Mouse (Mus musculus) forebrain, embryonic 16.5 days (tissue): Measurements from ENCODE around the gene Calm5. TPM values are rescaled to one million over a fixed set of nuclear protein-coding genes. Genes with fewer than 3 reads are reported as not detected.
"Not testable (repeated sequence)": the region's sequence is repeated elsewhere in the genome, so short reads cannot be mapped to it uniquely, and the experiment has no call there.

Experiments used
- ATAC-seq: fragments of 200-750 bp; cut with Nextera tagmentation; 2 replicates; pipeline ENCODE4 v1.8.0; 2017; ENCODE audit warnings: mild to moderate bottlenecking, moderate library complexity
- H3K27ac ChIP-seq: fragments of 300-500 bp; sonication (generic); 2 replicates; pipeline ENCODE4 v1.5.1; 2014; ENCODE audit warnings: low read length, control low read depth
- H3K27me3 ChIP-seq: fragments of 300-500 bp; sonication (generic); replicated peaks from 2 replicates; pipeline ENCODE4 v1.6.1; 2014; ENCODE audit warnings: low read length; ENCODE audit not compliant: control insufficient read depth, insufficient read depth
- H3K36me3 ChIP-seq: fragments of 300-500 bp; sonication (generic); 2 replicates; pipeline ENCODE4 v1.6.1; 2014; ENCODE audit not compliant: control insufficient read depth, insufficient read depth
- H3K4me1 ChIP-seq: fragments of 300-500 bp; sonication (generic); replicated peaks from 2 replicates; pipeline ENCODE4 v1.6.1; 2014; ENCODE audit warnings: low read length; ENCODE audit not compliant: control insufficient read depth, insufficient read depth
- H3K4me2 ChIP-seq: fragments of 300-500 bp; sonication (generic); 2 replicates; pipeline ENCODE4 v1.6.1; 2014; ENCODE audit warnings: mild to moderate bottlenecking, low read length, control low read depth
- H3K4me3 ChIP-seq: fragments of 300-500 bp; sonication (generic); replicated peaks from 2 replicates; pipeline ENCODE4 v1.5.1; 2014; ENCODE audit warnings: mild to moderate bottlenecking, low read length, control low read depth
- H3K9ac ChIP-seq: fragments of 300-500 bp; sonication (generic); replicated peaks from 2 replicates; pipeline ENCODE4 v1.6.1; 2014; ENCODE audit warnings: low read depth, low read length, control low read depth
- H3K9me3 ChIP-seq: fragments of 300-500 bp; sonication (generic); 2 replicates; pipeline ENCODE4 v1.6.1; 2016; ENCODE audit warnings: low read length; ENCODE audit not compliant: control insufficient read depth
- WGBS: fragments of 180-500 bp; shearing (Covaris S2); extraction: QIAGEN DNeasy Blood & Tissue Kit; methylation state at CpG from one replicate; pipeline ENCODE4 v1.1.7; 2014; 5-methylcytosine and 5-hydroxymethylcytosine counted together
- polyA plus RNA-seq: library from polyadenylated mRNA; unstranded; fragments of >200 nt; fragmentation: Nextera tagmentation; extraction: Ambion mirVana; gene quantifications from 2 replicates; pipeline ENCODE4 v1.2.1, GENCODE M21; 2015

Calm5 gene
- polyA plus RNA-seq, 1 experiment from 2014 or later, result not detected

DNA sequence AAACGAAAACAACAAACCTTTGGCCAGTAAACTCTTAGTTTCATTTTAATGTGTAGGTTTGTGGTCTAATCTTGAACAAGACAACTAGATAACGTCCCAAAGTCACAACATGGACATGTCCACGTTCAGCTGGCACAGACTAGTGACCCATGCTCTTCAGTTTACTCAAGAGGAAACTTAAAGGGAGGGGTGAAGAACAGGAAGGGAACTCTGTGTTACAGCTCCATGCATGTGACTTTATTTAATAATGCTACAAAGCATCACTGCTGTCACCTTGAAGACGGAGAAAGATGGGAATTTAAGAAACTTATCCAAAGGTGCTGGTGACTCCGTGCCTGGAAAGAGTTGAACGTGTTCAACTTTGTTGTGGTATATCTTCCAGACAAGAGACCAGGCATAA lies 42.1 kb downstream of the Calm5 start:
- Histone ChIP-seq H3K27me3 (no peaks in the 10 kb centered on the region), H3K9me3 (no peaks in the 10 kb centered on the region), H3K4me2 (no peak overlapping the region), H3K4me1 (peaks cover 3% of the 10 kb centered on the region; the same call in 1 of the 2 replicates), H3K9ac (no peak overlapping the region), H3K4me3 (no peak overlapping the region), H3K27ac (no peak overlapping the region), H3K36me3 (no peaks in the 10 kb centered on the region)
- WGBS, result 95% methylated on average over 6 of the region's 6 CpGs
- ATAC-seq, result no peak

GRCm38 (mm10) chr13:3896913-3897312 lies 42.9 kb downstream of the Calm5 start:
- Histone ChIP-seq H3K36me3 (no peaks in the 10 kb centered on the region), H3K9me3 (no peaks in the 10 kb centered on the region), H3K27me3 (no peaks in the 10 kb centered on the region), H3K4me3 (no peak overlapping the region), H3K9ac (no peak overlapping the region), H3K27ac (no peak overlapping the region), H3K4me1 (peaks cover 3% of the 10 kb centered on the region; the same call in 1 of the 2 replicates), H3K4me2 (no peak overlapping the region)
- WGBS, result 31% methylated on average over 5 of the region's 5 CpGs
- ATAC-seq, result no peak

- H3K36me3 ChIP-seq, H3K4me1 ChIP-seq, H3K4me2 ChIP-seq, ATAC-seq, H3K27ac ChIP-seq, H3K4me3 ChIP-seq, H3K27me3 ChIP-seq, H3K9me3 ChIP-seq, H3K9ac ChIP-seq: not testable (repeated sequence)
- WGBS, result 98% methylated on average over 5 of the region's 5 CpGs
Observed at GRCm38 (mm10) chr13:3898202-3898601, 44.2 kb downstream of the Calm5 start.

GRCm38 (mm10) chr13:3899301-3899700 lies 45.3 kb downstream of the Calm5 start:
- 94% methylated on average over 9 of the region's 9 CpGs for WGBS
- Histone ChIP-seq H3K9me3 (no peaks in the 10 kb centered on the region), H3K36me3 (no peaks in the 10 kb centered on the region), H3K4me3 (no peak overlapping the region), H3K4me1 (no peaks in the 10 kb centered on the region), H3K27ac (no peak overlapping the region), H3K9ac (no peak overlapping the region), H3K27me3 (no peaks in the 10 kb centered on the region), H3K4me2 (no peak overlapping the region)
- ATAC-seq, result no peak

Other genes with a start within 250 kb of the Calm5 start
- 20.0 and 23.2 TPM in 2 replicates for gene Fam208b, start 243.1 kb upstream of the Calm5 start, polyA plus RNA-seq
- 12.0 and 19.7 TPM in 2 replicates for gene Asb13, start 220.1 kb upstream of the Calm5 start, polyA plus RNA-seq
- gene Calml3, start 49.9 kb upstream of the Calm5 start, polyA plus RNA-seq, result not detected in 2 replicates
- gene Calm4, start 16.4 kb upstream of the Calm5 start, polyA plus RNA-seq, result 0.55 TPM in 1 of 2 replicates, not detected in the other
- gene Net1, start 64.0 kb downstream of the Calm5 start, polyA plus RNA-seq, result 14.2 and 15.1 TPM in 2 replicates
- 0.10 TPM in 1 of 2 replicates, not detected in the other for gene Tubal3, start 64.1 kb downstream of the Calm5 start, polyA plus RNA-seq
- 0.21 and 0.56 TPM in 2 replicates for gene Ucn3, start 91.2 kb downstream of the Calm5 start, polyA plus RNA-seq
- gene Akr1c14, start 194.8 kb downstream of the Calm5 start, polyA plus RNA-seq, result 0.71 and 1.0 TPM in 2 replicates